Mouse (Mus musculus): Measurements from ENCODE around the gene Ccdc170. TPM values are rescaled to one million over a fixed set of nuclear protein-coding genes. Genes with fewer than 3 reads are reported as not detected.
"Not testable (repeated sequence)": the region's sequence is repeated elsewhere in the genome, so short reads cannot be mapped to it uniquely, and the experiment has no call there.

Ccdc170 gene
- polyA plus RNA-seq (2015; fragmentation: Nextera tagmentation; extraction: Ambion mirVana): 0.04 and 0.06 TPM in 2 replicates

GRCm38 (mm10) chr10:4482355-4482754 is at the start of gene Ccdc170:
Ccdc170 (plus strand) TSS chr10:4482502.
- Histone ChIP-seq H3K36me3 (no peaks in the 10 kb centered on the region), H3K9me3 (no peaks in the 10 kb centered on the region), H3K9ac (no peak within 1 kb of the TSS), H3K4me3 (replicated peaks) (no peak within 1 kb of the TSS), H3K27me3 (replicated peaks) (no peaks in the 10 kb centered on the region), H3K4me2 (no peak within 1 kb of the TSS), H3K4me1 (0 out of 2 replicates have a peak, but pooled peaks cover 4% of the 10 kb centered on the region), H3K27ac (no peak within 1 kb of the TSS)
- no peak for ATAC-seq (ENCODE audit: insufficient read depth, low FRiP score, low read depth)
- 47% methylated on average over 11 of the region's 11 CpGs for WGBS

GRCm38 (mm10) chr10:4432996-4433755 is 49.1 kb upstream of the Ccdc170 start:
- peak overlapping the region; percentile 85 for H3K27ac ChIP-seq
- peak overlapping the region; percentile 60 for H3K4me3 ChIP-seq (replicated peaks)
- no peaks in the 10 kb centered on the region for H3K9me3 ChIP-seq
- peaks cover 15% of the 10 kb centered on the region; the same call in 1 of the 2 replicates for H3K4me1 ChIP-seq
- H3K36me3 ChIP-seq: no peaks in the 10 kb centered on the region
- WGBS: 7% methylated on average over 19 of the region's 19 CpGs
- ATAC-seq (ENCODE audit: insufficient read depth, low FRiP score, low read depth): no peak
- H3K27me3 ChIP-seq (replicated peaks): no peaks in the 10 kb centered on the region
- H3K9ac ChIP-seq: peak overlapping the region; percentile 37; the same call in 1 of the 2 replicates
- peak overlapping the region; percentile 48 for H3K4me2 ChIP-seq

- not testable (repeated sequence) for H3K27me3 ChIP-seq (replicated peaks); H3K4me3 ChIP-seq (replicated peaks); H3K9me3 ChIP-seq; ATAC-seq (ENCODE audit: insufficient read depth, low FRiP score, low read depth); H3K27ac ChIP-seq; H3K36me3 ChIP-seq; H3K9ac ChIP-seq
- peak overlapping the region; percentile 48; the same call in 1 of the 2 replicates for H3K4me2 ChIP-seq
- WGBS: 84% methylated on average over 2 of the region's 2 CpGs
- peaks cover 15% of the 10 kb centered on the region; the same call in 1 of the 2 replicates for H3K4me1 ChIP-seq
Observed at GRCm38 (mm10) chr10:4433871-4434270, 48.4 kb upstream of the Ccdc170 start.

- Histone ChIP-seq H3K27me3 (replicated peaks) (no peaks in the 10 kb centered on the region), H3K4me1 (peaks cover 15% of the 10 kb centered on the region; the same call in 1 of the 2 replicates), H3K36me3 (peaks cover 12% of the 10 kb centered on the region; the same call in 1 of the 2 replicates), H3K4me2 (no peak overlapping the region), H3K9me3 (no peaks in the 10 kb centered on the region), H3K4me3 (replicated peaks) (no peak overlapping the region), H3K27ac (no peak overlapping the region), H3K9ac (no peak overlapping the region)
- ATAC-seq (ENCODE audit: insufficient read depth, low FRiP score, low read depth): no peak
- 87% methylated on average over 3 of the region's 3 CpGs for WGBS
Observed at GRCm38 (mm10) chr10:4435416-4435815, 46.9 kb upstream of the Ccdc170 start.

GRCm38 (mm10) chr10:4456409-4456808 is 25.9 kb upstream of the Ccdc170 start:
- Histone ChIP-seq H3K9ac (no peak overlapping the region), H3K4me1 (no peaks in the 10 kb centered on the region), H3K27me3 (replicated peaks) (no peaks in the 10 kb centered on the region), H3K4me3 (replicated peaks) (no peak overlapping the region), H3K4me2 (no peak overlapping the region), H3K27ac (no peak overlapping the region), H3K36me3 (0 out of 2 replicates have a peak, but pooled peaks cover 8% of the 10 kb centered on the region), H3K9me3 (no peaks in the 10 kb centered on the region)
- WGBS: 76% methylated on average over 4 of the region's 4 CpGs
- no peak for ATAC-seq (ENCODE audit: insufficient read depth, low FRiP score, low read depth)

- WGBS: 86% methylated on average over 2 of the region's 2 CpGs
- no peak overlapping the region for H3K4me2 ChIP-seq
Observed at GRCm38 (mm10) chr10:4460201-4460600, 22.1 kb upstream of the Ccdc170 start.

GRCm38 (mm10) chr10:4465799-4466198 is 16.5 kb upstream of the Ccdc170 start:
- WGBS: 69% methylated on average over 7 of the region's 7 CpGs
- Histone ChIP-seq H3K27ac (no peak overlapping the region), H3K4me1 (no peaks in the 10 kb centered on the region), H3K9ac (no peak overlapping the region), H3K27me3 (replicated peaks) (no peaks in the 10 kb centered on the region), H3K4me2 (no peak overlapping the region), H3K4me3 (replicated peaks) (no peak overlapping the region), H3K36me3 (no peaks in the 10 kb centered on the region), H3K9me3 (no peaks in the 10 kb centered on the region)
- ATAC-seq (ENCODE audit: insufficient read depth, low FRiP score, low read depth): no peak

More at GRCm38 (mm10) chr10:4460201-4460600, 22.1 kb upstream of the Ccdc170 start:
- no peaks in the 10 kb centered on the region for H3K4me1 ChIP-seq
- no peaks in the 10 kb centered on the region for H3K9me3 ChIP-seq
- ATAC-seq (ENCODE audit: insufficient read depth, low FRiP score, low read depth): no peak
- H3K27ac ChIP-seq: no peak overlapping the region
- H3K27me3 ChIP-seq (replicated peaks): no peaks in the 10 kb centered on the region
- H3K9ac ChIP-seq: no peak overlapping the region
- 0 out of 2 replicates have a peak, but pooled peaks cover under 1% of the 10 kb centered on the region for H3K36me3 ChIP-seq
- H3K4me3 ChIP-seq (replicated peaks): no peak overlapping the region

GRCm38 (mm10) chr10:4469406-4469805 is 12.9 kb upstream of the Ccdc170 start:
- H3K27me3 ChIP-seq (replicated peaks): no peaks in the 10 kb centered on the region
- H3K4me3 ChIP-seq (replicated peaks): no peak overlapping the region
- no peaks in the 10 kb centered on the region for H3K9me3 ChIP-seq
- 77% methylated on average over 3 of the region's 3 CpGs for WGBS
- H3K9ac ChIP-seq: no peak overlapping the region
- H3K27ac ChIP-seq: no peak overlapping the region
- H3K4me1 ChIP-seq: no peaks in the 10 kb centered on the region
- no peak overlapping the region for H3K4me2 ChIP-seq
- no peak for ATAC-seq (ENCODE audit: insufficient read depth, low FRiP score, low read depth)
- no peaks in the 10 kb centered on the region for H3K36me3 ChIP-seq

- Histone ChIP-seq H3K4me2 (no peak overlapping the region; the same call in 1 of the 2 replicates), H3K4me3 (replicated peaks) (no peak overlapping the region), H3K36me3 (no peaks in the 10 kb centered on the region), H3K4me1 (no peaks in the 10 kb centered on the region), H3K9ac (no peak overlapping the region), H3K27me3 (replicated peaks) (no peaks in the 10 kb centered on the region), H3K27ac (0 out of 2 replicates have a peak overlapping the region, but pooled peaks have one; percentile 9), H3K9me3 (no peaks in the 10 kb centered on the region)
- peak; percentile 50; the same call in 1 of the 2 replicates for ATAC-seq (ENCODE audit: insufficient read depth, low FRiP score, low read depth)
- WGBS: 54% methylated on average over 11 of the region's 11 CpGs
Observed at GRCm38 (mm10) chr10:4473591-4473993, 8.7 kb upstream of the Ccdc170 start.

GRCm38 (mm10) chr10:4475431-4475830 is 6.9 kb upstream of the Ccdc170 start:
- 67% methylated on average over 3 of the region's 3 CpGs for WGBS
- Histone ChIP-seq H3K4me3 (replicated peaks) (no peak overlapping the region), H3K9ac (no peak overlapping the region), H3K4me2 (no peak overlapping the region), H3K9me3 (no peaks in the 10 kb centered on the region), H3K27me3 (replicated peaks) (no peaks in the 10 kb centered on the region), H3K36me3 (no peaks in the 10 kb centered on the region), H3K27ac (no peak overlapping the region), H3K4me1 (no peaks in the 10 kb centered on the region)
- no peak for ATAC-seq (ENCODE audit: insufficient read depth, low FRiP score, low read depth)

GRCm38 (mm10) chr10:4476604-4477003 is 5.7 kb upstream of the Ccdc170 start:
- Histone ChIP-seq H3K36me3 (no peaks in the 10 kb centered on the region), H3K27ac (no peak overlapping the region), H3K4me3 (replicated peaks) (no peak overlapping the region), H3K9ac (no peak overlapping the region), H3K27me3 (replicated peaks) (no peaks in the 10 kb centered on the region), H3K4me1 (no peaks in the 10 kb centered on the region), H3K9me3 (no peaks in the 10 kb centered on the region), H3K4me2 (no peak overlapping the region)
- no peak for ATAC-seq (ENCODE audit: insufficient read depth, low FRiP score, low read depth)
- WGBS: 85% methylated on average over 5 of the region's 5 CpGs

GRCm38 (mm10) chr10:4480929-4481328 is 1.4 kb upstream of the Ccdc170 start:
- Histone ChIP-seq H3K27ac (no peak overlapping the region), H3K9ac (no peak overlapping the region), H3K27me3 (replicated peaks) (no peaks in the 10 kb centered on the region), H3K9me3 (no peaks in the 10 kb centered on the region), H3K36me3 (no peaks in the 10 kb centered on the region), H3K4me1 (0 out of 2 replicates have a peak, but pooled peaks cover 4% of the 10 kb centered on the region), H3K4me3 (replicated peaks) (no peak overlapping the region), H3K4me2 (no peak overlapping the region)
- WGBS: 44% methylated on average over 3 of the region's 3 CpGs
- no peak for ATAC-seq (ENCODE audit: insufficient read depth, low FRiP score, low read depth)

Measured in stomach, embryonic 15.5 days (tissue).